Mouse (Mus musculus) regulatory T cell (primary cell): ENCODE data around the gene Dcdc2b.

Experiments used
- in situ Hi-C: fragments of 300-600 bp; cut with MboI, MseI; formaldehyde crosslinking; loops from one replicate; pipeline ENCODE4 v1.15.1; 2025; ENCODE audit warnings: high pct_unique_total_duplicates

Dcdc2b gene

GRCm38 (mm10) chr4:129582251-129582650 lies 31.8 kb downstream of the Dcdc2b start:
- in situ Hi-C loops = no loop called here

DNA sequence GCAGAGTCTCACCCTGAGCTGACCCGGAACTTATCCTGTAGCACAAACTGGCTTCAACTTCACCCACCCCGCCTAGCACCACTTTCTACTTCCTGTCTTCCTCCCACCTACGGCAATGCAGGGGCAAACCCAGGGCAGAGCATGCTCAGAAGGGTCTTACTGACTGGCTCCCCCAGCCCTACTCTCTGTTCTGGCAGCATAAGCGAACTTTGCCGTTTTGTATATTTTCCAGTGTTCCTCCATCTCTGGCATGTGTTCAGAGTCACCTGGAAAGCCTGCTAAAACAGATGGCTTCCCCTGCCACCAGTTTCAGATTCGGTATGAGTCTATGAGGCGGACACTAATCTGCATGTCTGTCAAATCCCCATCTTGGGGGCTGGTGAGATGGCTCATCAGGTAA lies 33.7 kb downstream of the Dcdc2b start:
- in situ Hi-C loops = no loop called here

DNA sequence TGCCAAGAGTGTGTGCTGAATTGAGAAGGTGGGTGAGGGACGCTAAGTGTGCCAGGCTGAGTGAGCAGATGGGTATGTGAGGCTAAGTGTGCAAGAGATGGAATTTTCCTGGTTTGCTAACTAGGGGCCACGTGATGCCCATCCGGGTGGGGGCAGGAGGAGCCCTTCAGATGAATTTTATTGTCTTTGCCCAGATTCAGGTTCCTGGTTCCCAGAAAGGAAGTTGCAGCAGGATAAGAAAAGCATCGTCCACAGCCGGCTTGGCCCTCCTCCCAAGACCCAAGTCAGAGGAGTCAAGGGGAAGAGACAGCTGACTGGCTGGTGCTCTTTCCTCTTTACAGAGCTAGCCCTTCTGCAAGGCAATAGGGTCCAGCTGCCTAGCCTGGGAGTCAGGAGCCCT lies 35.6 kb downstream of the Dcdc2b start, which contains the start of gene Fam167b:
TSS of gene Fam167b (minus strand) at position 84 of the 400 bp plus-strand sequence.
- in situ Hi-C loops = no loop called here

DNA sequence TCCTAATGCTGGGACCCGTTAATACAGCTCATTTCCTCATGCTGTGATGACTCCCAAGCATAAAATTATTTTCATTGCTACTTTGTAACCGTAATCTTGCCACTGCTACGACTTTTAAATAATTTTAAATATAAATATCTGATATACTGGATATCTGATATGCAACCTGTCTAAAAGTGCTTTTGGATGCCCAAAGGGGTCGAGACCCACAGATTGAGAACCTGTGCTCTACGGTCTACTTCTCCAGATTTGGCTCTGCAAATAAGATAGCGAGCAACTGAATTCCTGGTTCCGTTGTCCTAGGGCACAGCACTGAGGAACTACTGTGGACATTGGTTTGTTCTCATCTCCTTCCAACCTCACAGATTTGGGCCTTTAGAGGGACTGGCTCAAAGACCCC lies 36.4 kb downstream of the Dcdc2b start:
- in situ Hi-C loops = no loop called here

- in situ Hi-C loops = no loop called here
Measured at GRCm38 (mm10) chr4:129576863-129577491, 37.1 kb downstream of the Dcdc2b start.

- in situ Hi-C loops = no loop called here
Measured at GRCm38 (mm10) chr4:129575171-129575844, 38.7 kb downstream of the Dcdc2b start.

- in situ Hi-C loops = loop anchor here (25.0 kb wide), 1 partner anchor 1339 kb away; the partner anchor contains the start of gene Laptm5
Measured at GRCm38 (mm10) chr4:129573430-129573829, 40.6 kb downstream of the Dcdc2b start, which contains the start of gene Lck. Gene Lck (minus strand): TSS chr4:129573641.

DNA sequence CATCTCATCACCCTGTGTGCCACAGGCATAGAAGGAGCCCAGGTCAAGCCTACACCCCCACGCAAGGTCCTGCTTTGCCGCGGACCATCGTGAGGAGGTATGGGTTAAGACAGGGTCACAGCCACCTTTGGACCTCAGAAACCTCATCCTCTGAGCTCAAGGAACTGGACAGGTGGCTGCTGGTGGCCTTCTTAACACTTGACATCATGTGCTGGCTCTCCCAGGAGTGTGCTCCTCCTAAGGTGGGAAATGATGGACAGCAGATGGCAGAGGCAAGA lies 41.0 kb downstream of the Dcdc2b start:
- in situ Hi-C loops = loop anchor here (25.0 kb wide), 1 partner anchor 1339 kb away; the partner anchor contains the start of gene Laptm5

GRCm38 (mm10) chr4:129572236-129573092 lies 41.6 kb downstream of the Dcdc2b start:
- in situ Hi-C loops = loop anchor here (25.0 kb wide), 1 partner anchor 1340 kb away; the partner anchor contains the start of gene Laptm5

DNA sequence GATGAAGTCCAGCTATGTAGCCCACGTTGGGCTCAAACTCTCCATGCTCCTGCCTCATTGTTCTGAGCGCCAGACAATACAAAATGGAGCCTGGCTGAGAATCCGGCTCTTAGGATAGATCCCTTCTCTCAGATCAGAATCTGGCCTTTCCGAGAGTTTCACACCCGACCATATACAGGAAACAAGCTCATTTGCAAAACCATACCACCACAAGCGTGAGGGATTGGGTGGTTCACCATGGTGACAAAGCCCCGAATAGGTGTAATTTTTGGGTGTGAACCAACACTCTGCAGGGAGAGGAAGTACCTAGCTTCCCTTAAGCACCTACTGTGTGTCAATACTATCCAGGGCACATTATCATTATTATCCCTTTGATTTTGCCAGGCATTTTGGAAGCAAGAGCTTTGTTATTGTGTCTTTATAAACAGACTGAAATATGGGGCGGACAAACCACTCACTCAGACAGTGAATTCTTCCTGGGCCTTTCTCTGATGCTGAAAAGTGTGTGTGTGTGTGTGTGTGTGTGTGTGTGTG lies 42.4 kb downstream of the Dcdc2b start:
- in situ Hi-C loops = loop anchor here (25.0 kb wide), 1 partner anchor 1341 kb away; the partner anchor contains the start of gene Laptm5

DNA sequence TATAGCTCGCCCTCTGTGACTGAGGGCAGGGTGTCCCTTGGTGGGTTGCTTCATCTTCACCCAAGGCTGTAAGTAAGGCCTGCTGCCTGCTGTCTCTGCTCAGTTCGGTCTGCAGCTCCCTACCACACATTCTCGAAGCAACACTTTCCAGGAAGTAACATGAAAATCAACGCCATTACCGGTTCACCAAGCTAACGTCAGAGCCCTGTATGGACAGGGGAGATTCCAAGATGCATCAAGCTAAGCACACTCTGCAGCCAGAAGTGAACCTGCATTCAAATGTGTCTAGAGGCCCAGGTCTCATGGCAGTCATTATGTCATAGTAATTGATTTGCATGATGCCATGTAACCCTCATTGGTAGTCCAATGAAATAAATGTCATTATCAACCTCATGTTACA lies 44.0 kb downstream of the Dcdc2b start:
- in situ Hi-C loops = loop anchor here (25.0 kb wide), 1 partner anchor 1342 kb away; the partner anchor contains the start of gene Laptm5

- in situ Hi-C loops = loop anchor here (25.0 kb wide), 1 partner anchor 1344 kb away; the partner anchor contains the start of gene Laptm5
Measured at GRCm38 (mm10) chr4:129568366-129568765, 45.7 kb downstream of the Dcdc2b start.

GRCm38 (mm10) chr4:129565139-129565538 lies 48.9 kb downstream of the Dcdc2b start:
- in situ Hi-C loops = loop anchor here (25.0 kb wide), 1 partner anchor 1347 kb away; the partner anchor contains the start of gene Laptm5

GRCm38 (mm10) chr4:129563718-129564117 lies 50.3 kb downstream of the Dcdc2b start:
- in situ Hi-C loops = loop anchor here (25.0 kb wide), 1 partner anchor 1349 kb away; the partner anchor contains the start of gene Laptm5

DNA sequence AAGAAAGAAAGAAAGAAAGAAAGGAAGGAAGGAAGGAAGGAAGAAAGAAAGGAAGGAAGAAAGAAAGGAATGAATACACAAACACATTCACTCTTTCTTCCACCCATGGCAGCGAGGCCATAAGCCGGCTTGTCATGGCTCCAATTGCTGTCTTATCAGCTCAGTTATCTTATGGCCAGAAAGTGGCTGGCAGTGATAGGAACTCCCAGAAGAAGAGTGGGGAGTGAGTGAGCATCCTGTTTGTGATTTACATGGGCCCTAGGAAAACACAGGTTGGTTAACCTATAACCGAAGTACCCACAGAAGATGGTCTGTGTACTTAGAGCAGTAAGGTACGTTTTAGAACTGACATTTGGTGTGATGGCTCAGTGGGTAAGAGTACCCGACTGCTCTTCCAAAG lies 52.9 kb downstream of the Dcdc2b start:
- in situ Hi-C loops = loop anchor here (25.0 kb wide), 1 partner anchor 1351 kb away; the partner anchor contains the start of gene Laptm5
